Mouse (Mus musculus): Measurements from ENCODE around the gene Evx2.

Evx2 gene

GRCm38 (mm10) chr2:74695813-74696430, 36.6 kb upstream of the Evx2 start:
- DNase-seq (ENCODE audit: low spot score in 2 of 2) = no peak

DNA sequence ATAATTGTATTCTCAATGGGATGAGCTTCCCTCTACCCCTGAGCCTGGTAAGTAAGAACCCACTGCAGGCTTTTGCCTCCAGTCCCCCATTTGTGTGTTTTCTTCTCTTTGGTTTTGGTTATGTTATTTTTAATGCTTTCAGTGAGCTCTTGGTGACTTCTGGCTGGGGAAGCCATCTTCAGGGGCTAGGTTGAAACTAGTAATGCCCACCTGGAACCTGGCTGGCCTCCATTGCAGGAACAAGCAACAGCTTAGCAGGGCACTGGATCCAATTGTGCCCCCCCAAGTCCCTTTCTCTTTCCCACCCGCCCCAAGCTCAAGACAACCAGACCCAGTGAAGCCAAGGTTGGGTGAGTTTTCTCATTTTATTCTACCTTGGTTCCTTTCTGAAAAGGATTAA, 36.0 kb upstream of the Evx2 start:
- no peak for DNase-seq (ENCODE audit: low spot score in 2 of 2)

DNA sequence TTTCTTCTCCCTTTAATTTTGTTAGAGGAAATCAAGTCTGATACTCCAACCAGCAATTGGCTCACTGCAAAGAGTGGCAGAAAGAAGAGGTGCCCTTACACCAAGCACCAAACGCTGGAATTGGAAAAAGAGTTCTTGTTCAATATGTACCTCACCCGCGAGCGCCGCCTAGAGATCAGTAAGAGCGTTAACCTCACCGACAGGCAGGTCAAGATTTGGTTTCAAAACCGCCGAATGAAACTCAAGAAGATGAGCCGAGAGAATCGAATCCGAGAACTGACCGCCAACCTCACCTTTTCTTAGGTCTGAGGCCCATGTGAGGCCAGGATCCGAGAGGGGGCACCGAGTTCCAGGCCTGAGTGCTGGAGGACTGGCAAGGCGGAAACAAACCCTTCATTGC, 34.7 kb upstream of the Evx2 start:
- DNase-seq (ENCODE audit: low spot score in 2 of 2) = no peak

DNA sequence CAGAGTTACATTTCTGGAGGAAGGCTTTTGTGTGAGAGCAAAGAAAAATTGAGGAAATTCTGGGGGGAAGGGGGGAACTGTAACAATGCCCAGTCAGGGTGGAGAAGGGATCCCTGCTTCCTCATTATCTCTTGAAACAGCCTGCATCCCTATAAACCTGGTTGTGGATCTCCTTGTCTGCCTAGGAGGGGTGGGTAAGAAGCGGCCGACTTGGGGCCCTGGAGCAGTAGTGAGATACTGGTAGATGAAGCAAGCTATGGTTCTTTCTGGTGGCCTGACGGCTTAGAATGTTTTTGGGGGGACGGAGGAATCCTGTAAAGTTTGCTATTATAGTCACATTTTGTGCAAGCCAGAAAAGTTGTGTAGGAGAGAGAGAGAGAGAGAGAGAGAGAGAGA, 34.1 kb upstream of the Evx2 start:
- no peak for DNase-seq (ENCODE audit: low spot score in 2 of 2)

DNA sequence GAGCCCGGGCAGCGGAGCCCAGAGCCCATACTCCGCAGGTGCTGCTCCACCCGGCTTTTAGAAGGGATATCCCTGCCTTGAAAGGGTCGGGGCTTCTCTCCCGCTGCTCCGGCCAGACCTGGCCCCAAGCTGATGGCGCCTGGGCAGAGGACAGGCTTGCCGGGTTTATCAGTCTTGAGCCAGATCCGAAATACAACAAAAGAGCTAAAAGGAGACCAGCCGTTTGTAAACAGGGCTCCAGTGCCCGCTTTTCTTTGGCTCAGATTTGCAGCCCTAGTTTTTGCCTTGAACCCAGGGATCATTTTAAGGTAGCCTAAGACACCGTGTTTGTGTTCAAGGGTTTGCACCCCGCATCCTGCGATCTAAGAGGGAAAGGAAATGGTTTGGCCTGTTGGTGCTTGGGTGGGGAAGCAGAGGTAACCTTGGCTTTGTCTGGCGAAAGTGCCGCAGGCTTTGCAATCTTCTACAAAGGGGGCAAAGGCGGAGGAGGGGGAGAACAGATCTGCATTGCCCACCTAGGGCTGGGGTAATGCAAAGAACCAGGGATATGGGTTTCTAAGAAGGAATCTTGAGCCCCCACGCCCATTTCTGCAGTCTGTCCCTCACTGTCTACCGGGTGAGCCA, 33.6 kb upstream of the Evx2 start:
- no peak for DNase-seq (ENCODE audit: low spot score in 2 of 2)

DNA sequence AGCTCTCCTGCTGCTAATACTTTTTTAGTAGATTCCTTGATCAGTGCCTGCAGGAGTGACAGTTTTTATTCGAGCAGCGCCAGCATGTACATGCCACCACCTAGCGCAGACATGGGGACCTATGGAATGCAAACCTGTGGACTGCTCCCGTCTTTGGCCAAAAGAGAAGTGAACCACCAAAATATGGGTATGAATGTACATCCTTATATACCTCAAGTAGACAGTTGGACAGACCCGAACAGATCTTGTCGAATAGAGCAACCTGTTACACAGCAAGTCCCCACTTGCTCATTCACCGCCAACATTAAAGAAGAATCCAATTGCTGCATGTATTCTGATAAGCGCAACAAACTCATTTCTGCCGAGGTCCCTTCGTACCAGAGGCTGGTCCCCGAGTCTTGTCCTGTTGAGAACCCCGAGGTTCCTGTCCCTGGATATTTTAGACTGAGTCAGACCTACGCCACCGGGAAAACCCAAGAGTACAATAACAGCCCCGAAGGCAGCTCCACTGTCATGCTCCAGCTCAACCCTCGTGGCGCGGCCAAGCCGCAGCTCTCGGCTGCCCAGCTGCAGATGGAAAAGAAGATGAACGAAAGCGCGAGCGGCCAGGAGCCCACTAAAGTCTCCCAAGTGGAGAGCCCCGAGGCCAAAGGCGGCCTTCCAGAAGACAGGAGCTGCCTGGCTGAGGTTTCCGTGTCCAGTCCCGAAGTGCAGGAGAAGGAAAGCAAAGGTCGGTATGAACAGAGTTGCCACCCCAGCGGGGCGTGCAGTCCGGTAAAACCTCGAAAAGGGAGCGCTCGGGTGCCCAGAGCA, 32.8 kb upstream of the Evx2 start:
- no peak for DNase-seq (ENCODE audit: low spot score in 2 of 2)

- DNase-seq (ENCODE audit: low spot score in 2 of 2) = peak; percentile 68 to 69
Measured at GRCm38 (mm10) chr2:74691022-74691951, 31.9 kb upstream of the Evx2 start, which contains the start of gene Hoxd10. Gene Hoxd10 (plus strand): TSS chr2:74691924.

DNA sequence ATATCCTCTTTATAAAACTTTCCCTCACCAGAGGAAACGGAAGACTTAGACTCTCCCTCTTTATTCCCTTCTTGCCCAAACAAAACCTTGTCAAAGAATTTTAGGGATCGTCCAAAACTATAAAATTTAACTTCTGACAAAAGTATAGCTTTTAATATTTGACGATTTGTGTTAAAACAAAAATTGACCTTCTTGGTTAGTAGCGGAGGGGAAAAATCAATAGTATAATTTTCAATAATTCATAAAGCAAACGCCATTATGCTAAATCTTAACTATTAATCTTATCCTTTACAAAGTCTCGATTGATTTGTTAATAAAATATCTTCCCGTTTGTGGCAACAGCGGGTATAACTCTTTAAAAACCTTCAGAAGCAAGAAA, 31.0 kb upstream of the Evx2 start:
- DNase-seq (ENCODE audit: low spot score in 2 of 2) = no peak

GRCm38 (mm10) chr2:74689574-74690337, 30.4 kb upstream of the Evx2 start:
- DNase-seq (ENCODE audit: low spot score in 2 of 2) = no peak

DNA sequence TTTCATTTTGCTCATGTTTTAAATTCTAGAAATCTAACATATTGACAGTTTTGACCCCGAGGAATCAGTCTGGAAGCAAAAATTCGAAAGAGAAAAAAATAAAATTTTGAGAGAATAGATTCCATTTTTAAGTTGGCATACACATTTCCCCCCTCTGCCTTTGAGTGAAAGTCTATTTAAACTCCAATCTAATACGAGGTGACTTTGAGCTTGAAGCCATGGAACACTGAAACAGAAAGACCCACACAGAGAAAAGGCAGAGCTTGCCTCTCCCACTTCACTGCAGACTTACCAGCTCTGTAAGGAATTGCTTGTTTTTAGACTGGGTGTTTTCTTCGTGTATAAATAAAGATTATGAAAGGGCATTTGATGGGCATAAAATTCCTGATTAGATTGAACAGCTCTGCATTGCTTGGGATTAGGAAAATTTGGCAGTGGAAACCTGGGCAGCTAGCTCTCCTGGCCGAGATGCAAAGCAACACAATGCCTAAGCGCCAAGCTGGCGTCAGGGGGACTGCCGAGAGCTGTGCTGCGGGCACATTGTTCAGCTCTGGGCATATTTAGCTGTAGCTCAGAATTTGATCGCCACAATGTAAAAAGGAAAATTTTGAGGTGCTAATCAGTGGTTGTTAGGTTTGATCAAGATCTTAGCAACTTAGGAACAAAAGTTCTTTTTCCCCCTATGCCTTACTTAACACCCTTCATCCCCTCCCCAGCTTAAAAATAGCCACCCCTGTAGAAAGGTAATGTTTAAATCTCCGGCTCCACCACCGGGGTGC, 29.6 kb upstream of the Evx2 start:
- DNase-seq (ENCODE audit: low spot score in 2 of 2) = no peak

GRCm38 (mm10) chr2:74687698-74688555, 28.6 kb upstream of the Evx2 start:
- no peak for DNase-seq (ENCODE audit: low spot score in 2 of 2)

GRCm38 (mm10) chr2:74686988-74687697, 27.8 kb upstream of the Evx2 start:
- no peak for DNase-seq (ENCODE audit: low spot score in 2 of 2)

DNA sequence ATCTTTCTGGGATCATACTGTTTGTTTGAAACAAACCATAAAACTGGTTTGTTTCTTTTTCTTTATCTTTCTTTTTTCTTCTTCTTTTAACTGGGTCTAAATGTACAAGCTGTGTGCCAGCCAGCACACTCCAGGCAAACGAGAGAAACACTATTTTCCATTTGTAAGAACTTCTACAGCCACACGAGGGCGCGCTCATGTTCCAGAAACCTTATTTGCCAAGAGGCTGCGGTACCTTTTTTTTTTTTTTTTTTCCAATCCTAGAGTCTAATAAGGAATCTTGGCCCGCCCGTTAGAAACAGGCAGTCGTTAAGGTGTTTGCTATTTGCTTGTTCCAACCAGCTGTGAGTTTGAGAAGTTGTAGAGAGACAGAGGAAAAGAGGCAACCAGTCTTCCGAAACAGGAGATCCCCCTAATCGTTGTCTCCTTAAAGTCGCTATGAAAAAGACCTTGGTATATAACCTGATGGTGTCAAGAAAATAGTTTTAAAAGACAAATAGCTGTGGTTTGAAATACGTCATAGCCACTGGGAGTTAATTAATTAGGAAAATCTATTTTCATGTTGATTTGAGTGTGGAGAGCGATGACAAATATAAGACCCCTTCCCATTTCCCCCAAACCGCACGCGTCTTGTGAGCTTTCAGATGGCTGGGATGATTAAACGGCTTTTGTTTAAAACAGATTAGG, 27.1 kb upstream of the Evx2 start:
- DNase-seq (ENCODE audit: low spot score in 2 of 2) = no peak

- DNase-seq (ENCODE audit: low spot score in 2 of 2) = no peak
Measured at GRCm38 (mm10) chr2:74685059-74685603, 25.8 kb upstream of the Evx2 start.

DNA sequence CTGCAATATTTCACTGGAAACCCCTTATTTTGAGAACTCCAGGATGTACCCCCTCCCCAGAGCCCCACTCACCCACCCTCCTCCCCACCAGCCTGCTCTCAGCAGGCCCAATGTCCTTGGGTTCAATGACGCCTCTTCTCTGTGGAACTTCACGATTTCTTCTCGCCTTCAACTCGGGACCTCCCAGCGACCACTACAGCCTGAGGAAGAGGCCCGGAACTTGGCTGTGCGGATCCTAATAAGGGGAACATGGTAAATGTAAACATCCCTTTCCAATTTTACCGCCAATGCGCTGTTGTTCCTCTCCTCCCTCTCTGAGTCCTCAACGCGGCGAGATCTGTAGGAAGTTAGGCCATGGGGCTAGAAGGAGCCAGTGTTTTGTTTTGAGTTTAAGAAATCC, 24.7 kb upstream of the Evx2 start:
- DNase-seq (ENCODE audit: low spot score in 2 of 2) = no peak

DNA sequence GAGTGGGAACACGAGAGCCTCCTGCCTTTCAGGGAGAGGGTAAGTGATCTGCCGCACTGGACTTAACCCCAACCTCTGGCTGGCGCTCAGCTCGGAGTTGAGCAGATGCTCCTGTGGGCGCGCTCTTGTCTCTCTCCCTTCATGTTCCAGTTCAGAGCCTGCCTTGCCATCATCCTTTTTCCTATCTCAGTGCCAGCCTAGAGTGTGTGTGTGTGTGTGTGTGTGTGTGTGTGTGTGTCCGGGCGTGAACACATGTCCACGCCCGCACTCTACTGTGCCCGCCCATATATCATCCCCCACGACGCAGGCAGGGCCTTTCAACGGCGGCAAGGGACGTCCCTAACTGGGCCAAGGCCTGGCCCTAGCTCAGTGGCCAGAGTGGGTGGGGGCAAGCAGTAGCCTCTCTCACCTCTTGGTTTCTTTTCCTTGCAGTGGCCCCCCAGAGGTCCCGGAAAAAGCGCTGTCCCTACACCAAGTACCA, 24.2 kb upstream of the Evx2 start:
- DNase-seq (ENCODE audit: low spot score in 2 of 2) = no peak

GRCm38 (mm10) chr2:74682796-74683195, 23.4 kb upstream of the Evx2 start:
- DNase-seq (ENCODE audit: low spot score in 2 of 2) = no peak

Data from urinary bladder, adult 18-20 months (tissue).